Mouse (Mus musculus) E14TG2a.4 (cell line): ENCODE data around the gene Vasn.

ENCODE experiments used
- CTCF ChIP-seq: conservative IDR thresholded peaks from 2 replicates; pipeline ENCODE4 v1.5.1; 2014; ENCODE audit warnings: low read length
- POU5F1 ChIP-seq: IDR thresholded peaks from 2 replicates; pipeline ENCODE4 v1.6.1; 2014; ENCODE audit warnings: low read length, borderline replicate concordance

GRCm38 (mm10) chr16:4604293-4604837, 35.4 kb upstream of the Vasn start:
- TF ChIP-seq CTCF (no peak), POU5F1 (no peak)
